Mouse (Mus musculus) liver, embryonic 14.5 days (tissue): Measurements from ENCODE around the gene Ifna2.

Experiments used
- CTCF ChIP-seq: IDR thresholded peaks from 2 replicates; pipeline ENCODE4 v1.5.1; 2016; ENCODE audit warnings: antibody characterized with exemption, low read depth, control low read depth
- EP300 ChIP-seq: IDR thresholded peaks from 2 replicates; pipeline ENCODE4 v1.6.1; 2016; ENCODE audit warnings: antibody characterized with exemption, low read depth

- TF ChIP-seq CTCF: no peak
- TF ChIP-seq EP300: no peak
Measured at GRCm38 (mm10) chr4:88697108-88697507, 13.4 kb upstream of the Ifna2 start.
